Mouse (Mus musculus) liver, adult 2 months (tissue): ENCODE measurements around the gene Mbl1. TPM values are rescaled to one million over a fixed set of nuclear protein-coding genes. Genes with fewer than 3 reads are reported as not detected.

Experiments used
- DNase-seq: peaks from one replicate; pipeline ENCODE4 v3.0.0-alpha.2; 2011; ENCODE audit warnings: low read depth, low spot score; ENCODE audit errors: extremely low read depth
- H3K27ac ChIP-seq: fragments of 200-500 bp; replicated peaks from 2 replicates; pipeline ENCODE4 v1.5.1; 2012; ENCODE audit warnings: low read depth, mild to moderate bottlenecking, control low read depth, inconsistent platforms, low read length; ENCODE audit not compliant: insufficient read depth
- H3K27me3 ChIP-seq: fragments of 200-500 bp; 2 replicates; pipeline ENCODE4 v1.6.1; 2012; ENCODE audit warnings: mild to moderate bottlenecking, moderate library complexity, low read length, inconsistent platforms; ENCODE audit not compliant: control insufficient read depth, insufficient read depth
- H3K36me3 ChIP-seq: fragments of 200-500 bp; 2 replicates; pipeline ENCODE4 v1.6.1; 2012; ENCODE audit warnings: low read length, inconsistent platforms; ENCODE audit not compliant: control insufficient read depth, insufficient read depth
- H3K4me1 ChIP-seq: fragments of 200-500 bp; 2 replicates; pipeline ENCODE4 v1.6.1; 2011; ENCODE audit warnings: low read length; ENCODE audit not compliant: control insufficient read depth, insufficient read depth
- H3K4me3 ChIP-seq: fragments of 200-500 bp; 2 replicates; pipeline ENCODE4 v1.5.1; 2011; ENCODE audit warnings: low read depth, mild to moderate bottlenecking, control low read depth, low read length, moderate library complexity; ENCODE audit not compliant: insufficient read depth
- H3K79me2 ChIP-seq: fragments of 200-500 bp; 2 replicates; pipeline ENCODE4 v1.6.1; 2012; ENCODE audit warnings: inconsistent platforms, mild to moderate bottlenecking, low read length, moderate library complexity; ENCODE audit not compliant: control insufficient read depth, insufficient read depth
- H3K9ac ChIP-seq: fragments of 200-500 bp; 2 replicates; pipeline ENCODE4 v1.6.1; 2012; ENCODE audit warnings: low read depth, mild to moderate bottlenecking, control low read depth, inconsistent platforms, low read length
- CTCF ChIP-seq: fragments of 200-500 bp; IDR thresholded peaks from 2 replicates; pipeline ENCODE4 v1.5.1; 2011; ENCODE audit warnings: low read depth, low read length, control low read depth
- POLR2A ChIP-seq: fragments of 200-500 bp; IDR thresholded peaks from 2 replicates; pipeline ENCODE4 v1.6.1; 2011; ENCODE audit warnings: low read length, control low read depth; ENCODE audit not compliant: insufficient read depth; ENCODE audit errors: extremely low read depth
- WGBS: fragments of 180-500 bp; shearing (Covaris S2); methylation state at CpG from one replicate; pipeline ENCODE4 v1.1.7; 2018; 5-methylcytosine and 5-hydroxymethylcytosine counted together
- polyA plus RNA-seq: library from polyadenylated mRNA; depleted of rRNA; stranded (reverse); fragments of >200 nt; gene quantifications from 2 replicates; pipeline ENCODE4 v1.2.3, GENCODE M21; 2012
- total RNA-seq: library from RNA; depleted of rRNA; stranded (reverse); fragments of >200 nt; gene quantifications from 2 replicates; pipeline ENCODE4 v1.2.3, GENCODE M21; 2014

Gene Mbl1
- total and polyA plus RNA-seq, 2 experiments = 92.4 to 293 TPM

DNA sequence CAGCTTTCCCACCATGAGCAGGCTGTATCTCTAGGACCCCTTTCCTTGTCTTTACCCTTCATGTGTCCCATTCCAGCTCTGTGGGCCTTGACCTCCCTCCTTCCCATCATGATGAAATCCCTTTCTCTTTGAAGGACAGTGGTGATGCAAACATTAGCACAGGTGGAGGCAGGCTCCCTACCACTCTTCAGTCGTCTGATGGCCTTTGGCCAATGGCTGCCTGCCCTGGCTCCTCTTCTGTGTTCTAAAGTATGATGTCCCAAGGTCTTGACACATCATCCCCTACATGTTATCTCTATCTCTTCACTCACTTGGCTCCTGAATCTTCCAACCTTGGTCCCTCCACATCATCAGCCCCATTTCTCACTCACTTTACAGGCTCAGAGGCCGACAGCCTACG, 35.0 kb upstream of the Mbl1 start:
- Histone ChIP-seq H3K27me3 (no peaks in the 10 kb centered on the region), H3K27ac (peak overlapping the region; percentile 89), H3K79me2 (no peaks in the 10 kb centered on the region), H3K9ac (peak overlapping the region; percentile 56), H3K4me3 (no peak overlapping the region), H3K36me3 (peaks cover 88% of the 10 kb centered on the region), H3K4me1 (peaks cover 24% of the 10 kb centered on the region)
- peak; percentile 92 for DNase-seq
- 26% methylated on average over 3 of the region's 3 CpGs for WGBS
- TF ChIP-seq CTCF (no peak), POLR2A (no peak)

DNA sequence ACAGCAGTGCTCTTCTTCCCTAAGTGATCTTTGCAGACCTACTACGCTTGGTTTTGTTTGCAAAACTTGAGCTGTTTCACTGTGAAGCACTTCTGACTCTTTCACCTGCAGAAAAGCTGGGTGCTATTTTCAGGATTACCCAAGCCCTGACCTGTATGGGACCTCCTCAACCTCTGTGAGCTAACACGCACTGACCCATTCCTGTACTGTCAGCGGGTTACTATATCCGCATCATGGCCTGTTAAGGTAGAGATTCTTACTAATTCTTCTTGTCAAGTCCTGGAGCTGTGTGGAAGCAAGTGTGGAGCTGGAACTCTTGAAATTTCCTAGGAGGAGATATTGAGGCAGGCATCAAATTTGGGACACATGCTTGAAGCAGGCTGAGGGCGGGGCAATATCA, 26.6 kb upstream of the Mbl1 start:
- Histone ChIP-seq H3K36me3 (peaks cover 40% of the 10 kb centered on the region), H3K79me2 (no peaks in the 10 kb centered on the region), H3K27ac (peak overlapping the region; percentile 9; the same call in 1 of the 2 replicates), H3K27me3 (no peaks in the 10 kb centered on the region), H3K4me1 (no peaks in the 10 kb centered on the region; the same call in 1 of the 2 replicates), H3K9ac (no peak overlapping the region), H3K4me3 (no peak overlapping the region)
- DNase-seq = peak; percentile 53
- no peak for TF ChIP-seq CTCF
- no peak for TF ChIP-seq POLR2A
- 58% methylated on average over 5 of the region's 5 CpGs for WGBS

DNA sequence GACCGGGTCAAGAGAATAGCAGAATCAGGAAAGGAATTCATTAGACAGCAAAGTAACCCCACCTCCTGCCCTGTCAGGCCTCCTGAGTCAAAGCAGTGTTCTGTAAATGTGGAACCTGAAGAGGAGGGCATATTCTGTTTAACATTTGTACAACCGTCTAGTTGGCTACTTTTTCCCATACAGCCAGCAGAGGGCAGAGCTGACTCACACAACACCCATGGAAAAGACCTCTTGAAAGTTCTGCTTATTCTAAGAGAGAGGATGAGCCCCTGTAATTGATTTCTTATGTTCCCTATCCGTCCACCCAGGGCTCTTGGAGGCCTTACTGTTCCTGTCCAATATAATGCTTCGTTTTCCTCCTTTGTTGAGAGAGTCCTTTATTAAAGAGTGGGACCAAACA, 23.3 kb upstream of the Mbl1 start:
- Histone ChIP-seq H3K79me2 (no peaks in the 10 kb centered on the region), H3K4me3 (no peak overlapping the region), H3K36me3 (peaks cover 7% of the 10 kb centered on the region), H3K4me1 (no peaks in the 10 kb centered on the region), H3K9ac (no peak overlapping the region), H3K27me3 (no peaks in the 10 kb centered on the region), H3K27ac (no peak overlapping the region)
- TF ChIP-seq CTCF (0 out of 2 replicates have a peak, but pooled peaks have one; percentile 8), POLR2A (no peak)
- 10% methylated on average over 4 of the region's 4 CpGs for WGBS
- DNase-seq = peak; percentile 68

DNA sequence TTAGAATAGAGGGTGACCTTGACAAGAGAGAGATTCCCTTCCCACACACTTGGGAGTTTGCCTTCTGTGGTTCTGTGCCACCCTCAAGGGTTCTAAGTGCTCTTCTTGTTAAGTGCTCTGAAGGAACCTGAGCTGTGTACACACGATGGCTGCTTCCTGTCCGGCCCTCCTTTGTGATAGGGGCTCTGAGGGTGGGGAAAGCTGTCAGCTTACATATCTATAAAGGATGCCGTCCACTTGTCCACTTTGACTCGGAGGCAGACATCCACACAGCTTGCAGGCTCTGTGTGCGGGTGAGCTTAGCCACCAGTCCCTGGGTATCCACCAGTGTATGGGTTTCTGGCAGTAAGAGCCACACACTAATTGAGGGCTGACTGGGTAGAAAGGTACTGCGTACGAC, 19.7 kb upstream of the Mbl1 start, which contains the start of gene Sftpa1:
Gene Sftpa1 (plus strand): TSS at position 243 of the 400 bp plus-strand sequence.
- no peak for TF ChIP-seq CTCF
- no peak for TF ChIP-seq POLR2A
- Histone ChIP-seq H3K4me3 (no peak within 1 kb of the TSS), H3K27me3 (no peaks in the 10 kb centered on the region), H3K36me3 (no peaks in the 10 kb centered on the region), H3K79me2 (no peaks in the 10 kb centered on the region), H3K4me1 (no peaks in the 10 kb centered on the region), H3K9ac (no peak within 1 kb of the TSS), H3K27ac (no peak within 1 kb of the TSS)
- WGBS = 89% methylated on average over 7 of the region's 7 CpGs
- no peak for DNase-seq

DNA sequence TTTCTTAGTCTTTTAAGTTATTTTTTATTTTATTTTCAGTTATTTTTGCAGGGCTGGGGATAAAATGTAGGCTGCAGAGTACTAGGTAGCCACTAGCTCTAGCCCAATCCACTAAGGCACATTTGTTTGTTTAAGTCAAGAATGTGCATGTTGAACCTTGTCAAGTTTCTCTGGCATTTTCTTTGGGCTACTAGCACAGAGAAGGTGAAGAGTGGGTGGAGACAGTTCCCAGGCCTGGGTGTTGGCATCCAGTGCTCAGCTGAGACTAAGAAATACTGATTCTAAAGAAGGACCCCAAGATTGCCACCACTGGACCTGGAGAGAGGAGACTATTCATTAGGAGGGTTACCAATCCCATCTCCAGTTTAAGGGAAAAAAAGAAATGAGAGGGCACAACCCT, 14.3 kb upstream of the Mbl1 start:
- Histone ChIP-seq H3K27ac (no peak overlapping the region), H3K9ac (no peak overlapping the region), H3K27me3 (no peaks in the 10 kb centered on the region), H3K4me3 (no peak overlapping the region), H3K79me2 (no peaks in the 10 kb centered on the region), H3K36me3 (no peaks in the 10 kb centered on the region), H3K4me1 (peaks cover 9% of the 10 kb centered on the region)
- no peak for DNase-seq
- TF ChIP-seq CTCF = no peak
- TF ChIP-seq POLR2A = no peak

DNA sequence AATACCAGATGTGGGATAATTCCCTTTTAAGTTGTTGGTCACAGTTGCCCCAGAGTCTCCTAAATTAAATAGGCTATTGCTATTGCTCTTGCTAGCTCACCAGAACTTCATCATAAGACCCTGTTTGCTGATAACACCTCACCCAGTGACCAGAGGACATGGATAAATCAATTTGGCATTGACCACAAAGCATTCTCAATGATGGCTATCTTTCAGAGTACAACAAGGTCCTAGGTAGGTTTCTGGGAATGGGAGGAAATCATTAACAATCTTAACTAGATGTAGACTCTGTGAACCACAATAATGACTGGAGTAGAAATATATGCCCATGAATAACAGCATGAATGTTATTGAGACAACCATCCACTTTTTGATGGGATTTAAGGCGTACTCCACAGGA, 10.6 kb upstream of the Mbl1 start:
- no peak for TF ChIP-seq POLR2A
- no peak for TF ChIP-seq CTCF
- Histone ChIP-seq H3K27ac (peak overlapping the region; percentile 94; the same call in 1 of the 2 replicates), H3K9ac (no peak overlapping the region), H3K4me1 (peaks cover 9% of the 10 kb centered on the region), H3K79me2 (no peaks in the 10 kb centered on the region), H3K36me3 (no peaks in the 10 kb centered on the region), H3K27me3 (no peaks in the 10 kb centered on the region), H3K4me3 (no peak overlapping the region)
- 79% methylated on average over 1 of the region's 1 CpGs for WGBS
- DNase-seq = peak; percentile 96
